Mouse (Mus musculus): Measurements from ENCODE around the gene Tnfrsf13c. TPM values are rescaled to one million over a fixed set of nuclear protein-coding genes. Genes with fewer than 3 reads are reported as not detected.

Tnfrsf13c gene
- polyA plus RNA-seq, 1 experiment from 2014 or later = 0.15 TPM

DNA sequence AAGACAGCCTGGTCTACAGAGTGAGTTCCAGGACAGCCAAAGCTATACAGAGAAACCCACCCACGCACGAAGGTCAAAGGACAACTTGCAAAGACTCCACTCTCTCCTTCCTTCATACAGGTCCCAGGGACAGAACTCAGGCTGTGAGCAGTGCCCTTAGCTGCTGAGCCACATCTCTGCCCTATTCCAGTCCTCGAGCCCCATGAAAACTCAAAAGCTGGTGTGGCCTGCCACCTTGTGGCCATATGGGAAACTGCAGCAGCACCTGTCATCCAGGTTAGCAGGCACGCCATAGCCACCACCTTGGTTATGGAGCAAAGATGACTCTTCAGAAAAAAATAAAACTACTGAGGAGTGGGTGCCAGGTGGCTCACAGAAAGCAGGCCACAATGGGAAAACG lies 12.4 kb upstream of the Tnfrsf13c start:
- no peak overlapping the region for H3K27ac ChIP-seq (ENCODE audit: low read depth)
- no peak overlapping the region for H3K9ac ChIP-seq (ENCODE audit: low read length)
- H3K36me3 ChIP-seq (ENCODE audit: control insufficient read depth, insufficient read depth, low read length) = peaks cover 18% of the 10 kb centered on the region
- H3K4me1 ChIP-seq (replicated peaks; ENCODE audit: control insufficient read depth, insufficient read depth, low read length) = no peaks in the 10 kb centered on the region
- H3K4me2 ChIP-seq (ENCODE audit: low read length) = no peak overlapping the region
- no peak overlapping the region for H3K4me3 ChIP-seq (ENCODE audit: low read depth, low read length)
- ATAC-seq (replicated peaks; ENCODE audit: low FRiP score, low TSS enrichment, low read depth) (peak; percentile 78; the same call in 1 of the 2 replicates), DNase-seq (ENCODE audit: low spot score) (peak; percentile 93)
- WGBS = 17% methylated on average over 5 of the region's 5 CpGs
- H3K9me3 ChIP-seq (ENCODE audit: control insufficient read depth, low read length) = no peaks in the 10 kb centered on the region
- H3K27me3 ChIP-seq (replicated peaks; ENCODE audit: control insufficient read depth, insufficient read depth, low read length) = no peaks in the 10 kb centered on the region

DNA sequence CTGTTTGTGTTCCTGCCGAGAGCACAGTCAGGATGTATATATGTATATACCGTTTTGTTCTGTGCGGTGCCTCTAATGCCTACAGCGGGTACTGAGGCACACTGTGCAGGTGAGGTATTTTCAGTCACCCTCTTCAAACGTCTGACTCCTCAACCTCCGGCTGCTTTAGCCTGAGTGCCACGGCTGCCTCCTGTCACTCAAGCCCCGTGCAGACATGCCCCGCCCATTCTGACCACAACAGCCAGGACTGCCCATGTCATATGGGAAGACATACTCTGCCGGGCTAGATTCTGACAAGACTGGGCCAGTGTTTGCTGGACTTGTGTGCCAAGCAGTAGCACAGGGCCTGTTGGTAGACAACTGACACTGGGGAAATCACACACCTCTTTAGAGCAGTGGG lies 11.5 kb upstream of the Tnfrsf13c start:
- peaks cover 18% of the 10 kb centered on the region for H3K36me3 ChIP-seq (ENCODE audit: control insufficient read depth, insufficient read depth, low read length)
- H3K4me2 ChIP-seq (ENCODE audit: low read length) = no peak overlapping the region
- DNase-seq (ENCODE audit: low spot score) (no peak), ATAC-seq (replicated peaks; ENCODE audit: low FRiP score, low TSS enrichment, low read depth) (no peak; the same call in 1 of the 2 replicates)
- H3K27me3 ChIP-seq (replicated peaks; ENCODE audit: control insufficient read depth, insufficient read depth, low read length) = no peaks in the 10 kb centered on the region
- H3K4me1 ChIP-seq (replicated peaks; ENCODE audit: control insufficient read depth, insufficient read depth, low read length) = no peaks in the 10 kb centered on the region
- no peak overlapping the region for H3K9ac ChIP-seq (ENCODE audit: low read length)
- no peaks in the 10 kb centered on the region for H3K9me3 ChIP-seq (ENCODE audit: control insufficient read depth, low read length)
- no peak overlapping the region for H3K27ac ChIP-seq (ENCODE audit: low read depth)
- no peak overlapping the region for H3K4me3 ChIP-seq (ENCODE audit: low read depth, low read length)
- WGBS = 72% methylated on average over 10 of the region's 10 CpGs

DNA sequence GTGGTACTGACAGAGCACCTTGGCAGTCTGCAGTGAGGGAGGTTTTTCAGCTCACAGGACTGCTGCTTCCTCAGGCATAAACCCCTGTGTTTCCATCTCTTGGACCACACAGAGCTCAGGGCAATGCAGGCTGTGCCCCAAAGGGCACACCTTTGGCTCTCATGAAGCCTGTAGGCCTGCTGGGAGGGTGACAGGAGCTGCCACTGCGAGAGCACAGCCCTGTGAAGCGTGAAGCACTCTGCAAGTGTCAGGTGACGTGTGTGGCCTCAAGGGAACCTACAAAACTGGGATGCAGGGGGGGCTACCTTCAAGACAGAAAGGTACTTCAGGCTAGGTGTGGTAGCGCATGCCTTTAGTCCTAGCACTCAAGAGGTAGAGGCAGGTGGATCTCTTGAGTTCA lies 8.5 kb upstream of the Tnfrsf13c start:
- H3K27me3 ChIP-seq (replicated peaks; ENCODE audit: control insufficient read depth, insufficient read depth, low read length) = no peaks in the 10 kb centered on the region
- H3K9ac ChIP-seq (ENCODE audit: low read length) = no peak overlapping the region
- no peaks in the 10 kb centered on the region for H3K9me3 ChIP-seq (ENCODE audit: control insufficient read depth, low read length)
- no peak overlapping the region for H3K4me3 ChIP-seq (ENCODE audit: low read depth, low read length)
- no peaks in the 10 kb centered on the region for H3K4me1 ChIP-seq (replicated peaks; ENCODE audit: control insufficient read depth, insufficient read depth, low read length)
- no peak overlapping the region for H3K27ac ChIP-seq (ENCODE audit: low read depth)
- no peak overlapping the region for H3K4me2 ChIP-seq (ENCODE audit: low read length)
- peaks cover 14% of the 10 kb centered on the region for H3K36me3 ChIP-seq (ENCODE audit: control insufficient read depth, insufficient read depth, low read length)
- WGBS = 73% methylated on average over 4 of the region's 4 CpGs
- no peak for ATAC-seq (replicated peaks; ENCODE audit: low FRiP score, low TSS enrichment, low read depth)
- DNase-seq (ENCODE audit: low spot score) = no peak

DNA sequence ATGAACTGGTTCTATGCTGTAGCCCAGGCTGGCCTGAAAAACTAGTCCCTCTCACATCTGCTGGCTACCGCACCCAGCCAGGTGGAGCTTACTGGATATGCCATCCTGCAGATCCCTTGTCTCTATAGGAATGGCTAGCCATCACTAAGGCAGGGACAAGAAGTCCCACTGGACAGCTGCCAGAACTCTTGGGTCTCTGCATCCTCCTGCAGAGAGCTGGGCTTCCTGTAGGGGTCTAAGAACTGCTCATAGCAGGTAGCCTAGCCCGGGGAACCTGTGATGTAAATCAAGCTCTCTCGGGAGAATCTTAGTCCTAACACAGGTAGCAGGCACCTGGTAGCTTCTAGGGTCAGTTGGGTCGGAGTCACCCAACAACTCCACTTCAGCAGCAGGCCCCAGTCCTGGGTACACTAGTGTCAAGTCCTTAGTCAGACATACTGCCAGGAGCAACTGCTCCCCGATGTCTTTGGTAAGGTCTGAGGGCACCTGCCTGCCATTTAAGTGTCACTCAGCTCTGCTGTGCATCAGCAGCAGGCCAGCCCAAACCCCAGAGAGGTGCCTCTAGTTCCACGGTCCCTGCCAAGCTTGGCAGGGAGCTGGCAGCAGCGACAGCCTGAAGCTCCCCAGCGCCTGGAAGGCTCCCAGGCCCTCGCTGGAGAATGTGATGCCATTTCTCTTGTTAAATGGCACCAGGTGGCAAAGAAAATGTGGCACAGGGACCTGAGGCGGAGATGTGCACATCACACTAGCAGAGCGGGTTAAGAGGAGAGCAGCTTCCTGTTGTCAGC lies 7.6 kb upstream of the Tnfrsf13c start:
- no peaks in the 10 kb centered on the region for H3K27me3 ChIP-seq (replicated peaks; ENCODE audit: control insufficient read depth, insufficient read depth, low read length)
- H3K9me3 ChIP-seq (ENCODE audit: control insufficient read depth, low read length) = no peaks in the 10 kb centered on the region
- H3K4me3 ChIP-seq (ENCODE audit: low read depth, low read length) = no peak overlapping the region
- H3K4me2 ChIP-seq (ENCODE audit: low read length) = no peak overlapping the region
- no peak for ATAC-seq (replicated peaks; ENCODE audit: low FRiP score, low TSS enrichment, low read depth)
- H3K4me1 ChIP-seq (replicated peaks; ENCODE audit: control insufficient read depth, insufficient read depth, low read length) = no peaks in the 10 kb centered on the region
- no peak for DNase-seq (ENCODE audit: low spot score)
- H3K9ac ChIP-seq (ENCODE audit: low read length) = no peak overlapping the region
- WGBS = 68% methylated on average over 11 of the region's 11 CpGs
- H3K27ac ChIP-seq (ENCODE audit: low read depth) = no peak overlapping the region
- H3K36me3 ChIP-seq (ENCODE audit: control insufficient read depth, insufficient read depth, low read length) = peaks cover 11% of the 10 kb centered on the region

DNA sequence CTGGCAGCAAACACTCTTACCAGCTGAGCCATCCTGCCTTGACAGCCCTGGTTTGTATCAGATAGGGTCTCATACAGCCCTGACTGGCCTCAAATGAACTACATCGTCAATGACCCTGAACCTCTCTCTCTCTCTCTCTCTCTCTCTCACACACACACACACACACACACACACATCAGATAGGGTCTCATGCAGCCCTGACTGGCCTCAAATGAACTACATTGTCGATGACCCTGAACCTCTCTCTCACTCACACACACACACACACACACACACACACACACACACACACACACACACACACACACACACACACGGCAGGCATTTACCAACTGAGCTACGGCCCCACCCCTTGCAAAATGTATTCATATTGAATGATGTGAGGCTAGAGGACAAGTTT lies 6.9 kb upstream of the Tnfrsf13c start:
- no peak overlapping the region for H3K27ac ChIP-seq (ENCODE audit: low read depth)
- no peak for DNase-seq (ENCODE audit: low spot score)
- H3K36me3 ChIP-seq (ENCODE audit: control insufficient read depth, insufficient read depth, low read length) = peaks cover 11% of the 10 kb centered on the region
- no peak; the same call in 1 of the 2 replicates for ATAC-seq (replicated peaks; ENCODE audit: low FRiP score, low TSS enrichment, low read depth)
- H3K9ac ChIP-seq (ENCODE audit: low read length) = no peak overlapping the region
- H3K4me2 ChIP-seq (ENCODE audit: low read length) = no peak overlapping the region
- H3K4me3 ChIP-seq (ENCODE audit: low read depth, low read length) = no peak overlapping the region
- H3K9me3 ChIP-seq (ENCODE audit: control insufficient read depth, low read length) = no peaks in the 10 kb centered on the region
- no peaks in the 10 kb centered on the region for H3K4me1 ChIP-seq (replicated peaks; ENCODE audit: control insufficient read depth, insufficient read depth, low read length)
- H3K27me3 ChIP-seq (replicated peaks; ENCODE audit: control insufficient read depth, insufficient read depth, low read length) = no peaks in the 10 kb centered on the region
- WGBS = 67% methylated on average over 4 of the region's 4 CpGs

DNA sequence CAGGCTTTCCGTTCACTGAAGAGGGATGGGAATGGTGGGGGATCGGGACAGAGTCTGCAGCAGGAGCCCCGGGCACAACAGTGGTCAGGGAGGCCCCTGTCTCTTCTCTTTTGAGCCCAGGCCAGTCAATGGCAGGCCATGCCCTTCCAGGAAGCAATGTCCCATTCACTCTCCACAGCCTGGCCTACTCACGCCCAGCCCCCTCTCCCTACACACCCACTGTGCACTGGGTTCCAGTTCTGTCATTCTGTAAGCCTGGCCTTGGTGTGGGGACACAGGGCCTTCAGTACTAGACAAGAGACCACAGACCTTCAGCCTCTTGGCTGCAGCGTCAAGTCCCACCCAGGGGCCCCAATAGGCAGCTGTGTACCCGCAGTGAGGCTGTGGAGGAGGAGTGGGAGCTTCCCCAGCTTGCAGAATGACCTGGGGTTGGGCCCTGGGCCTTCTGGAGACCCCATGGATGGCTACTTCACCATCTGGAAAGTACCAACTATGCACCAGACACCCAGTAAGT lies 6.0 kb upstream of the Tnfrsf13c start:
- no peaks in the 10 kb centered on the region for H3K9me3 ChIP-seq (ENCODE audit: control insufficient read depth, low read length)
- H3K27me3 ChIP-seq (replicated peaks; ENCODE audit: control insufficient read depth, insufficient read depth, low read length) = peaks cover 6% of the 10 kb centered on the region
- H3K9ac ChIP-seq (ENCODE audit: low read length) = no peak overlapping the region
- DNase-seq (ENCODE audit: low spot score) (no peak), ATAC-seq (replicated peaks; ENCODE audit: low FRiP score, low TSS enrichment, low read depth) (no peak)
- no peak overlapping the region for H3K27ac ChIP-seq (ENCODE audit: low read depth)
- H3K4me1 ChIP-seq (replicated peaks; ENCODE audit: control insufficient read depth, insufficient read depth, low read length) = no peaks in the 10 kb centered on the region
- WGBS = 78% methylated on average over 6 of the region's 6 CpGs
- no peak overlapping the region for H3K4me3 ChIP-seq (ENCODE audit: low read depth, low read length)
- no peak overlapping the region for H3K4me2 ChIP-seq (ENCODE audit: low read length)
- H3K36me3 ChIP-seq (ENCODE audit: control insufficient read depth, insufficient read depth, low read length) = peaks cover 11% of the 10 kb centered on the region

DNA sequence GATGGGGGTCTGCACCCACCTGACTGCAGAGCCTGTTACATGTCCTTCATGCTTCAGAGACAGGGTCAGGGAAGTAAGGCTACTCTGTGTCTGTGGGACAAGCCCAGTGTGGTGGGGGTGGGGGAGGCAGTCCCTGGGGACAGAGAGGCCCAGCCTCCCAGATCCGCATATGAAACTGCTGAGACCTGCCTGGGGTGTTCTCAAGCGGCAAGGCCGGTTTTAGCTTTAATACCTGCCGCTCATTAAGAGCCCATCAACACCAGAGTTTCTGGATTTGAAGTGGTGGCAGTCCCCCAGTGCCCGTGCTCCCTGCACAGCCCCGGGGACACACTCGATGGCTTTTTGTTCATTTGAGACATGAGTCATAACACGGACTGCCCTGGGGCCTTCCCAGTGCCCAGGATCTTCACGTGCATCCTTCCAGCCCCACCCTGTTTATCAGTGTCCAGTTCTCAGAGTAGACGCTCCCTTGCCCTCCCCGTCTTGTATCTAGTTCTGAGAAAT lies 5.4 kb upstream of the Tnfrsf13c start:
- Histone ChIP-seq H3K4me2 (ENCODE audit: low read length) (no peak overlapping the region), H3K4me3 (ENCODE audit: low read depth, low read length) (no peak overlapping the region), H3K9ac (ENCODE audit: low read length) (no peak overlapping the region), H3K4me1 (replicated peaks; ENCODE audit: control insufficient read depth, insufficient read depth, low read length) (no peaks in the 10 kb centered on the region), H3K27ac (ENCODE audit: low read depth) (no peak overlapping the region), H3K9me3 (ENCODE audit: control insufficient read depth, low read length) (no peaks in the 10 kb centered on the region), H3K36me3 (ENCODE audit: control insufficient read depth, insufficient read depth, low read length) (peaks cover 11% of the 10 kb centered on the region), H3K27me3 (replicated peaks; ENCODE audit: control insufficient read depth, insufficient read depth, low read length) (peaks cover 12% of the 10 kb centered on the region)
- 55% methylated on average over 11 of the region's 11 CpGs for WGBS
- ATAC-seq (replicated peaks; ENCODE audit: low FRiP score, low TSS enrichment, low read depth) (no peak), DNase-seq (ENCODE audit: low spot score) (no peak)

DNA sequence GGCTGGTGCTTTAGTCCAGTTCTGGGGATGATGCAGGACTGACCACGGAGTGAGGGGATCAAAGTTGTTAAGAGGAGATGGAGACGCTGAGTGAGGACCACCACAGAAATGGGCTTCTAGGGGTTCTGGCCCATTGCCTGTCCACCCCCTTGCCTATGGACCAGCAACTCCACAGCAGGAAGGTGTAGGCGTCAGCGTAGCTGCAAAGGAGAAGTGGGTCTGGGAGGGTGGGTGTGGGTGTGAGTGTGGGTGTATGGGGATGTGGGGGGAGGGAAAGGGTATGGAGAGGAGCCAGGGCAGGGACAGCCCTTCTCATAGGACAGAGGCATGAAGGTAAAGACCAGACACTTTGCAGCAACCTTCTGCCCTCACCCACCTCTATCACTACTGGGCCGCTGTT lies 1.6 kb upstream of the Tnfrsf13c start:
- Histone ChIP-seq H3K36me3 (ENCODE audit: control insufficient read depth, insufficient read depth, low read length) (no peaks in the 10 kb centered on the region), H3K9me3 (ENCODE audit: control insufficient read depth, low read length) (no peaks in the 10 kb centered on the region), H3K4me2 (ENCODE audit: low read length) (no peak overlapping the region), H3K9ac (ENCODE audit: low read length) (no peak overlapping the region), H3K27ac (ENCODE audit: low read depth) (no peak overlapping the region), H3K4me1 (replicated peaks; ENCODE audit: control insufficient read depth, insufficient read depth, low read length) (peaks cover 4% of the 10 kb centered on the region), H3K4me3 (ENCODE audit: low read depth, low read length) (no peak overlapping the region), H3K27me3 (replicated peaks; ENCODE audit: control insufficient read depth, insufficient read depth, low read length) (peaks cover 29% of the 10 kb centered on the region)
- WGBS = 91% methylated on average over 5 of the region's 5 CpGs
- no peak for ATAC-seq (replicated peaks; ENCODE audit: low FRiP score, low TSS enrichment, low read depth)
- no peak for DNase-seq (ENCODE audit: low spot score)

Data from intestine, embryonic 14.5 days (tissue).